Mouse (Mus musculus): Measurements from ENCODE around the gene 1500011B03Rik.
"Not testable (repeated sequence)": the region's sequence is repeated elsewhere in the genome, so short reads cannot be mapped to it uniquely, and the experiment has no call there.

- TF ChIP-seq CTCF (IDR thresholded peaks at IDR 0.05; ENCODE audit: control insufficient read depth, insufficient read depth, insufficient replicate concordance, low read depth, low read length) = not testable (repeated sequence)
- TF ChIP-seq POLR2A (IDR thresholded peaks at IDR 0.05; ENCODE audit: control insufficient read depth, low read depth, low read length) = peak; percentile 31; the same call in 1 of the 2 replicates
Measured at GRCm38 (mm10) chr5:114853364-114853763, 30.1 kb upstream of the 1500011B03Rik start, which contains the start of gene 4930519G04Rik.

Measured in testis, adult 2 months (tissue).